Mouse (Mus musculus): Measurements from ENCODE around the gene Clk2.

Gene Clk2

DNA sequence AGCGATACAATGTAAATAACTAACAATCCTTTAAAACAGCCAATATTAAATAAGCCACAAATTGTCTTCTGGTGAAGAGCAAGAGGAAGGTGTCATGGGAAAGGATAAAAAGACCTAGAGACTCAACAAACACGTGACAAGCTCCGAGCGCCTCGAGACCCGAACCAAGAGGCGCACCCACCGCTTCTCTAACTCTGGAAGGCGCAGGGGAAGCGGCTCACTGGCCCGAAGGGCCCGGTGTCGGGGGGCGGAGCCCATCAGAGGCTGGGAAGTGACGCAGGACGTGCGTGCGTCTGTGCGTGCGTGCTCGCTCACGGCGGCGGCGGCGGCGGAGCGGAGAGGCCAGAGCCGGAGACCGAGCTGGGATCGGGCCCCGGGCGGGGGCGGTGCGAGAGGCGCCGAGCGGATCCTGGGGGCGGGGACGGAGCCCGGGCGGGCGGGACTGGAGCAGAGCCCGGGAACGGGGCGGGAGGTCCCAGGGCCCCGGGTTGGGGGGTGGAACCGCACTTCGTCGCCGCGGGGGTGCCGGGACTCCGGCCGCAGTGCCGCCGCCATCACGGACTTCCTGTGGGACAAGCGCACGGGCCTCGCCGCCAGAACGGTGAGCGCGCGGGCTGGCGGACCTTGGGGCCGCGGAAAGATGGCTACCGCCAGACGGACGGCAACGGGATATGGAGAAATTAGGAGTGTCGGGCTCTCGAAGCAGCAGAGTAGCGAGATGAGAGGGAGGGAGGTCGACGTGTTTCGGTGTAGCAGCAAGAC is at the start of gene Clk2:
Gene Clk2, plus strand, starts transcription at position 290 of the 762 bp plus-strand sequence.
- peak; percentile 97 for DNase-seq (ENCODE audit: inconsistent ontology term)

- DNase-seq (ENCODE audit: inconsistent ontology term), result no peak
Measured at GRCm38 (mm10) chr3:89115522-89115921, 49.1 kb upstream of the Clk2 start.

GRCm38 (mm10) chr3:89123313-89123712 is 41.3 kb upstream of the Clk2 start:
- DNase-seq (ENCODE audit: inconsistent ontology term), result peak; percentile 62

DNA sequence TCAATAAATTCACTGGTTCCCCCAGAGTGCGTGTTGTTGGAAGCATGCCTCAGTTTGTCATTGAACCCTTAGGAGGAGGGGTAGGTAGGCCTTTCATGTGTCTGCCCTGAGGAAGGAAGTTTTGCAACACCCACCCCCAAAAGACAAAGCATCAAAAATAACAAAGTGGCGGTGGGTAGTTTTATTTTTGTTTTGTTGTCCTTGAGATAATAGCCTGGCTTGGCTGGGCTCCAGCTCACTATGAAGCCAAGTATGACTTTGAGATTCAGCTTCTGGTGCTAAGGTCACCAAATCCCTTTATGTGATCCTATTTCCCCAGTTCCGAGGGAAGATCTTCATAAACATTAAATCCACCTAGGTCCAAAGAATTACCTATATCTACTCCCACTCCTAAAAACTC is 40.4 kb upstream of the Clk2 start:
- DNase-seq (ENCODE audit: inconsistent ontology term), result no peak

GRCm38 (mm10) chr3:89125981-89126380 is 38.6 kb upstream of the Clk2 start:
- no peak for DNase-seq (ENCODE audit: inconsistent ontology term)

GRCm38 (mm10) chr3:89129908-89130307 is 34.7 kb upstream of the Clk2 start:
- DNase-seq (ENCODE audit: inconsistent ontology term), result no peak

GRCm38 (mm10) chr3:89131816-89132215 is 32.8 kb upstream of the Clk2 start:
- no peak for DNase-seq (ENCODE audit: inconsistent ontology term)

- peak; percentile 11 for DNase-seq (ENCODE audit: inconsistent ontology term)
Measured at GRCm38 (mm10) chr3:89132285-89133062, 32.1 kb upstream of the Clk2 start.

- DNase-seq (ENCODE audit: inconsistent ontology term), result no peak
Measured at GRCm38 (mm10) chr3:89133063-89133450, 31.5 kb upstream of the Clk2 start.

DNA sequence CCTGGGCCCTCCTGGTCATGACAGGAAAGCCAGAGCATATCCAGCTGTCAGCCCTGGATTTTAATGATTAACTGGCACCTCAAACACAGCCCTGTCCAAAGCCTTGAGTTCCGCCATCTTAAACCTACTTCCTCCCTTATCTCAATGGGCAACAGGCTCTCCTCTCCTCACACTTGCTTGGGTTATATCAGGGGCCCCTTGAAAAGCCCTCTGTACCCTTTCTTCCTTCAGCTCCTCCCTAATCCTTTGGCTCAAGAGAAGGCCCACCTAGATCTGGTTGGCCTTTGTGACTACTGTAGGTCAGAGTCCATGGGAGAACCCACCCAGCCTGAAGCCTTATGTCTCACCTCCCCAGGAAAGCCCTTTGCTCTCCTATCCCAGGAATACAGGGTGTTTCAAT is 30.8 kb upstream of the Clk2 start:
- DNase-seq (ENCODE audit: inconsistent ontology term), result no peak

DNA sequence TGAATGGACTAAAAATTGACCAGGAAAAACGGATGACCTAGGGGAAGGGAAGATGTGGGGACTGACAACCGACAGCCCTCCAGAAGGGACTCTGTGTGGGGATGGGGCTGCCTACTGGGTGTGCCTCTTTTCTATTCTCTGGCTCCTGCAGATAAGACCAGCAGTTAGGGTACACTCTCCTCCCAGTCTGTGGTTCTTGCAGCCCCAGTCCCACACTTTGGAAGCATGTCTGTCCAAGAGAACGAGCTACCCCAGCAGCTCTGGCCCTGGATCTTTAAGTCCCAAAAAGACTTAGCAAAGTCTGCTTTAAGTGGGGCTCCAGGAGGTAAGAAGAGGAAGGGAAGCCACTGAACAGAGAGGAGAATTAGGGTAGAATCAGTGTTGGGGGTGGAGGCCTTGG is 28.6 kb upstream of the Clk2 start, which contains the start of gene Pklr:
Gene Pklr, plus strand, starts transcription at position 185 of the 400 bp plus-strand sequence.
- DNase-seq (ENCODE audit: inconsistent ontology term), result no peak

DNA sequence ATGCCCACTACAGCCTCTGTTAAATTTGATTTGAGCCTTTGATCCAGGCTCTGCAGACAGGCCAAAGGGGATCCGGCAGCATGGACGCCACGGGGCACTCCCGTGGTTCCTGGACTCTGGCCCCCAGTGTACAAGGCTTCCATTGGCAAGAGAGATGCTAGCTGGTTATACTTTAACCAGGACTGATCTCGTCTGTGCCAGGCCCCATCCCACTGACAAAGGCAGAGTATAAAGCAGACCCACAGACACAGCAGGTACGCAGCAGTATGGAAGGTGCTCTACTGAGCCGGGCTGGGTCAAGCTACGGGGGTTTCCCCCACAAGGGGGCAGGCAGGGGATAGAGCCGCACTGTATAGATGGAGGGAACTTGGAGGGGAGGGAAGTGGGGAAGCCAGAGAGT is 28.2 kb upstream of the Clk2 start:
- no peak for DNase-seq (ENCODE audit: inconsistent ontology term)

- no peak for DNase-seq (ENCODE audit: inconsistent ontology term)
Measured at GRCm38 (mm10) chr3:89144821-89145220, 19.8 kb upstream of the Clk2 start.

- DNase-seq (ENCODE audit: inconsistent ontology term), result no peak
Measured at GRCm38 (mm10) chr3:89145566-89145965, 19.0 kb upstream of the Clk2 start.

- no peak for DNase-seq (ENCODE audit: inconsistent ontology term)
Measured at GRCm38 (mm10) chr3:89147101-89147978, 17.3 kb upstream of the Clk2 start.

DNA sequence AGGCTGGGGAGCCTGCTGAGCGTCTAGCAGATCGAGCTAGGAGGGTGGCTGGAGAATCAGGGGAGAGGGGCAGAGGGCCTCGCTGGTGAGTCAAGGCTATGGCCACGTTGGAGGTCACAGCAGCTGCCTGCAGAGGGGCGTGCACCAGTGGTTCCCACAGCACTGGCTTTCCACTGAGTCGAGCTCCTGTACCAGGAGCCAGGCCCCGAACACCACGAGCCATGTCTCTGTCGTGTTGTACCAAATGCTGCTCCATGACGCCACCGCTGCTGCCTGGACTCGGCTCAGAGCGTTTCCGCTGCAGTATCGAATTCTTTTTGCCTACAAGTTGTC is 16.6 kb upstream of the Clk2 start:
- no peak for DNase-seq (ENCODE audit: inconsistent ontology term)

DNA sequence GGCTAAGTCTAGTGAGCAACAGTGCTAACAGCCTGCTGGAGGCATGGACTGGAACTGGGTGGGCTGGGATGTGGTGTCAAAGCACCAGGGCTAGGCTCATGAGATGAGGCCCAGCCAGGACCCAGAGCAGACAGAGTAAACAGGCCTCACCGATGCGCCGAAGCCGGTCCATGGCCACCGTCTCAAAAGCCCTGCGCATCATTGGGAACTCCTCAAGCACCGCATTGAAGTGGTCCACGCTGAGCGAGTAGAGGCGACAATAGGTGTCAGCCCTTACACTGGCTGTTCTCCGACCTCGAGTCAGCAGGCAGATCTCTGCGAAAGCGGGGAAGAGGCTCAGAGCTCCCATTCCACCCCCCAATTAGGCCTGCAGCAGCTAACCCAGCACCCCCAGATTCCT is 16.0 kb upstream of the Clk2 start:
- no peak for DNase-seq (ENCODE audit: inconsistent ontology term)

DNA sequence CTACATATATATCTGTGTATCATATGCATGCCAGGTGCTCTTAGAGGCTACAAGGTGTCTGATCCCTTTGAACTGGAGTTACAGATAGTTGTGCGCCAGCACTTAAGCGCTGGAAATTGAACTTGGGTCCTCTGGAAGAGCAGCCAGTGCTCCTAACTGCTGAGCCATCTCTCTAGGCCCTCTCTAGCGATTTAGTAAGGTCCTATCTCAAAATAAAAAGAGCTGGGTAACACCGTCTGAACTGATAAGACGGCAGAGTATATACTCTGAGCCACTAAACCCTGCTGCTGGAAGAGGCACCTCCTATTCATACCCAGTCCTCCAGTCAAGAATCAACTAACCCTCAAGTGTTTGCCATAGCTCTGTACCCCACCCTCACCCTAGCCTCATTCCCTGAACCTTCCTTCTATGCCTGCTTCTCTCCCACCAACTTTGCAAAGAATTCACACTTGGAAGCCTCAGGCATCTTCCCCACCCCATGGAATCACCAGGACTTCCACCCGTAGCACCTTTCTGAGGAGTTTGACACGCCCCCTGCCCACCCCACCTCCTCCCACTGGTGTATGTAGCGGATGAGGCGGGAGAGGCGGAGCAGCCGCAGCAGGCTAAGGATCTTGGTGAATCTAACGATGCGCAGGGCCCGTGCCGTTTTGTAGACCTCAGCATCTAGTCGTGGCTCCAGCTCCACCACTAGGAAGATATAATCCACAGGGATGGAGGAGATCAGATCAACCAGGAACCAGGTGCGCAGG is 12.3 kb upstream of the Clk2 start:
- no peak for DNase-seq (ENCODE audit: inconsistent ontology term)

DNA sequence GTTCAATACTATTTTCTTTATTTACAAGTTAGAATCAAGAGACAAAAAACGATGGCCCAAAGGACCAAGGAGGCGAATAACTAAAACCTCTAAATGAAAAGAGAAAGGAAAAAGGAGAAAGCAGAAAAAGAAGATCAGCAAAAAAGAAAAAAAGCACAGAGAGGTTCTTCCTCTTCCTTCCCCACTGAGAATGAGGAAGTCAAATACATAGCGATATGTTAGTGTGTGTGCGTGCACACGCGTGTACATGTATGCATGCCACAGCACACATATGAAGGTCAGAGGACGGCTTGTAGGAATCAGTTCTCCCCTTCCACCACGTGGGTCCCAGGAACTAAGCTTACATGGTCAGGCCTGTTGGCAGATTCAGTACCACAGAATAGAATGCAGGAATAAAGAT is 7.6 kb upstream of the Clk2 start:
- no peak for DNase-seq (ENCODE audit: inconsistent ontology term)

- no peak for DNase-seq (ENCODE audit: inconsistent ontology term)
Measured at GRCm38 (mm10) chr3:89158651-89159050, 5.9 kb upstream of the Clk2 start.

GRCm38 (mm10) chr3:89159211-89159610 is 5.4 kb upstream of the Clk2 start:
- peak; percentile 58 for DNase-seq (ENCODE audit: inconsistent ontology term)
